Mouse (Mus musculus) megakaryocyte-erythroid progenitor cell, adult 5-6 weeks (primary cell): ENCODE measurements at regions not wholly inside any gene's neighbourhood (a gene's known extent, or its start where the extent isn't known, plus 50 kb on each side); places are given as distances from the start of the nearest gene placed in this dataset.

ENCODE experiments used
- ATAC-seq: replicated peaks from 2 replicates; pipeline ENCODE4 v1.8.0; 2016; ENCODE audit warnings: mild to moderate bottlenecking, inconsistent platforms; ENCODE audit not compliant: severe bottlenecking, poor library complexity, low FRiP score, low TSS enrichment

- no peak for ATAC-seq
These were observed 346.8 kb downstream of the Cmpk2 start for GRCm38 (mm10) chr12:26815771-26816170.

- ATAC-seq = no peak
These were observed 341.7 kb downstream of the Cmpk2 start for GRCm38 (mm10) chr12:26810565-26811177.

- no peak for ATAC-seq
These were observed 340.7 kb downstream of the Cmpk2 start for GRCm38 (mm10) chr12:26809670-26810069.

GRCm38 (mm10) chr12:26802542-26802941, 333.5 kb downstream of the Cmpk2 start:
- no peak for ATAC-seq

GRCm38 (mm10) chr12:26799310-26799709, 330.3 kb downstream of the Cmpk2 start:
- no peak for ATAC-seq

- no peak for ATAC-seq
These were observed 327.4 kb downstream of the Cmpk2 start for GRCm38 (mm10) chr12:26796367-26796766.

- no peak for ATAC-seq
These were observed 320.4 kb downstream of the Cmpk2 start for GRCm38 (mm10) chr12:26789336-26789846.

GRCm38 (mm10) chr12:26785550-26785949, 316.5 kb downstream of the Cmpk2 start:
- no peak for ATAC-seq

- no peak for ATAC-seq
These were observed 315.4 kb downstream of the Cmpk2 start for GRCm38 (mm10) chr12:26784426-26784825.

- ATAC-seq = no peak
These were observed 314.8 kb downstream of the Cmpk2 start for GRCm38 (mm10) chr12:26783800-26784199.

GRCm38 (mm10) chr12:26781537-26781936, 312.5 kb downstream of the Cmpk2 start:
- ATAC-seq = no peak

GRCm38 (mm10) chr12:26778796-26779195, 309.8 kb downstream of the Cmpk2 start:
- ATAC-seq = no peak

GRCm38 (mm10) chr12:26776986-26777385, 308.0 kb downstream of the Cmpk2 start:
- ATAC-seq = no peak

GRCm38 (mm10) chr12:26774016-26774415, 305.0 kb downstream of the Cmpk2 start:
- ATAC-seq = no peak

- no peak for ATAC-seq
These were observed 302.0 kb downstream of the Cmpk2 start for GRCm38 (mm10) chr12:26770753-26771583.

- no peak for ATAC-seq
These were observed 298.5 kb downstream of the Cmpk2 start for GRCm38 (mm10) chr12:26767551-26767950.

- ATAC-seq = no peak
These were observed 289.8 kb downstream of the Cmpk2 start for GRCm38 (mm10) chr12:26758657-26759325.

- no peak for ATAC-seq
These were observed 287.3 kb downstream of the Cmpk2 start for GRCm38 (mm10) chr12:26756284-26756683.

GRCm38 (mm10) chr12:26754611-26755010, 285.6 kb downstream of the Cmpk2 start:
- ATAC-seq = no peak

- ATAC-seq = no peak
These were observed 265.5 kb downstream of the Cmpk2 start for GRCm38 (mm10) chr12:26734558-26734897.
